Mouse (Mus musculus) heart, postnatal 0 days (tissue): ENCODE results near the gene Zdhhc17.

Experiments used
- CTCF ChIP-seq: IDR thresholded peaks from 2 replicates; pipeline ENCODE4 v1.5.1; 2016; ENCODE audit warnings: antibody characterized with exemption, control low read depth, low read depth
- EP300 ChIP-seq: IDR thresholded peaks from 2 replicates; pipeline ENCODE4 v1.6.1; 2016; ENCODE audit warnings: antibody characterized with exemption, low read depth

- TF ChIP-seq CTCF (no peak), EP300 (no peak)
Measured at GRCm38 (mm10) chr10:110952271-110952670, 57.7 kb downstream of the Zdhhc17 start.
